Mouse (Mus musculus) gastrocnemius, adult 18-20 months (tissue): Measurements from ENCODE around the gene Brpf3. TPM values are rescaled to one million over a fixed set of nuclear protein-coding genes. Genes with fewer than 3 reads are reported as not detected.
"Not testable (repeated sequence)": the region's sequence is repeated elsewhere in the genome, so short reads cannot be mapped to it uniquely, and the experiment has no call there.

Experiments used
- DNase-seq: peaks from one replicate; pipeline ENCODE4 v3.0.0; 2021; ENCODE audit warnings: low spot score
- total RNA-seq, 2 experiments: library from RNA; stranded (reverse); gene quantifications; 2 replicates each; pipeline ENCODE4 v1.2.3; 2021

Brpf3 gene
- total RNA-seq, 2 experiments from 2014 or later = 15.2 to 15.6 TPM

- DNase-seq = no peak
These were observed 24.6 kb downstream of the Brpf3 start for GRCm38 (mm10) chr17:28825359-28826041.

DNA sequence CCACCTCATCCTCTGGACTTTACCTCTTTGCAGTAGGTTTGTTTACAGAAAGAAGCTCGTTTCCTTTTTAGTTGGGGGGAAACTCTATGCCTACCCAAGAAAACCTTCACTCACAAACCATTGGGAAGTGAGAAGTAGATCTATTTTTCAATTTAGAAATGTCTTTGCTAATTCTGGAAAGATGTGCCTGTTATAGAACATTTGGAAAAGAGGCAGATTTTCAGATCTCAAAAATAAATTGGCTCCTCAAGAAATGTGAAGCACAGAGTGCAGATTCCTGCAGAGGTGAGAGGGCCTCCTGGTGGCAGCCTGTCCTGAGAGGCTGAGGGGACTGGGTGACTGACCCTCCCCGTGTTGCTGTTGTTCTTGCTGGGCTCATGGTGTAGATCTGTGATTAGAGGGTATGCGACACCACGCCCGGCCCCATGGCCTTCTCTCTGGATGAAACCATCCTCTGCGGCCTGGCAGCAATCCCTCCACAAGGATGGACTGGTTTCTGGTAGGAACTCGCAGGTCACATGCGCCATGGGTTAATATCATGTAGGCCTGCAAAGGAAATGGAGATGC is 26.9 kb downstream of the Brpf3 start:
- no peak for DNase-seq

DNA sequence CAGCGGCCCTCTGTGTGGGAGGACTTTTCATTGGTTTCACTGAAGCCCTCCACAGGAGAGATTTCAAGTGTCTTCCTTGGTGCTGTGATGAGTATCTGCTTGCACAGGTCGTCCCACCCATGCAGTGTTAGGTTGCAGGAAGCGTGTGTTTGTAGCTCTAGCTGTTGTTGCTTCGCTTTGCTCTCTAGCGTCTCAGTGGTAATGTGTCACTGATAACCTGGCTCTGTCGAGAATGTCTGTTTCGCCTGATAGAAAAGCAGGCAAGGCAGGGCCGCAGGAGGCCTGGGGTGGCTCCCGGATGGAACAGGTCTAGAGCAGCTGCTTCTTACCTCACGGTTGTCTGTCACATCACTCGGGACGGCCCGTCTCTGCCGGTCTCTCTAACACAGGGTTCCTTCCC is 28.2 kb downstream of the Brpf3 start:
- DNase-seq = no peak

DNA sequence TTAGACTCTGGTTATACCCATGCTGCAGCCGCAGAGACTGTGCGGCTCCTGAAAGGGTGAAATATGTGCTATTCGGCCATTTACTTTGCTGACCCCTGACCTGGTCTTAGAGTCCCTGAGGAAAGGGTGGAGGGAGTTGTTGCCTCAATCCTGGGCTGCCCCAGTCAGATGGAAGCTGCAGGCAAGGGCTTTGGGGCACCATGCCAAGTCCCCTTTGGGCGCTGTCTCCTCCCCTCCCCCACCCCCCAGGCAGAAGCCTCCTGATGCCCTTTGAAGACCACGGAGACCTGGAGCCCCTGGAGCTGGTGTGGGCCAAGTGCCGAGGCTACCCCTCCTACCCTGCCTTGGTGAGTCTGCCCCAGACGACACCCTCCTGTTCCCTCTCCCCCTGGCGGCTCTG is 30.2 kb downstream of the Brpf3 start:
- DNase-seq = peak; percentile 13

DNA sequence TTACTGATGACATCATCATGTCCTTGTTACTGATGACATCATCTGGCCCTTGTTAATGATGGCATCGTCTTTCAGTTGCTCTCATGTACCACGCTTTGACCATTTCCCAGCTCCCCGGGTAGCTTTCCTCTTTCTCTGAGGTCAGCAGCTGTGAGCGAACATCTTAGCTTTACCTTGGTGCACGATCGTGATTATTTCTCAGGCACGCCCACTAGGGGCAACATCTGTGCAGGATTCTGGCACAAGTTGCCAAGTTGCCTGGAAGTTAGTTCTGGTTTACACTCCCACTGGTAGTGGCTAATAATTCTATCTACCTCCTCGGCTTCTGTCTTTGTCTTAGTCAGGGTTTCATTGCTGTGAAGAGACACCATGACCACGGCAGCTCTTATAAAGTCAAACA is 31.1 kb downstream of the Brpf3 start:
- no peak for DNase-seq

GRCm38 (mm10) chr17:28832875-28833274 is 32.0 kb downstream of the Brpf3 start:
- no peak for DNase-seq

GRCm38 (mm10) chr17:28834676-28835075 is 33.8 kb downstream of the Brpf3 start:
- DNase-seq = peak; percentile 47

DNA sequence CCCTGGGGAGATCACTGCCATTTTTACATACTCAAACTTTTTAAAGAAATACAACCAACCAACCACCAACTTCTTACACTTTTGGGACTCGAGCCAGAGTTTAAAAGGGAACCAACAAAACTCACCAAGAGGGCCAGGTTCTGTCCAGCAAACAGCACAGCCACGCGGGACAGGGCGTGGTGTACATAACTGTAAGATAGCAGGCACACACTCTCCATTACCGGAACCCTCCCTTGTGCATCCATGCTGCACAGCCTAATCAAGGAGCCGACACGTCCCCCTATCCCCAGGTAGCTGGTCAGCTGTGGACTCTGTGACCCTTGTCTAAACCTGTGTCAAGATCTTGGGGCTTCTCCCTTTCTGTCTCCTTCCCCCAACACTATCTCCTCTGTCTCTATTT is 37.0 kb downstream of the Brpf3 start:
- DNase-seq = no peak

- DNase-seq = not testable (repeated sequence)
These were observed 41.1 kb downstream of the Brpf3 start for GRCm38 (mm10) chr17:28841947-28842346.

DNA sequence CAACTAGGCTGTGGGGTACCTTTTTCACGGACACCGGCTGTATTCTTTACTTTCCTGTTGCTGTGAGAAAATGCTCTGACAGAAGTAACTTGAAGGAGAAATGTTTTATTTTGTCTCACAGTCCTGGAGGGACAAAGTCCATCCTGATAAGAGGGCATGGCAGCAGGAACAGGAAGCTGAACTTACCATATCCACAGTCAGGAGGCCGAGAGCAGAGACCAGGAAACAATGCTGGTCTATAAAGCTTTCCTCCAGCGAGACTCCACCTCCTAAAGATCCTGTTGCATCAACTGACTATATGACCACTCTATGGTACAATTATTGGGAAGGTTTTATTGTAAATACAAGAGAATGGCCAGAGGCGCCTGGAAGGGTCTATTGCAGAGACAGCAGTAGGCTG is 42.8 kb downstream of the Brpf3 start:
- DNase-seq = no peak

DNA sequence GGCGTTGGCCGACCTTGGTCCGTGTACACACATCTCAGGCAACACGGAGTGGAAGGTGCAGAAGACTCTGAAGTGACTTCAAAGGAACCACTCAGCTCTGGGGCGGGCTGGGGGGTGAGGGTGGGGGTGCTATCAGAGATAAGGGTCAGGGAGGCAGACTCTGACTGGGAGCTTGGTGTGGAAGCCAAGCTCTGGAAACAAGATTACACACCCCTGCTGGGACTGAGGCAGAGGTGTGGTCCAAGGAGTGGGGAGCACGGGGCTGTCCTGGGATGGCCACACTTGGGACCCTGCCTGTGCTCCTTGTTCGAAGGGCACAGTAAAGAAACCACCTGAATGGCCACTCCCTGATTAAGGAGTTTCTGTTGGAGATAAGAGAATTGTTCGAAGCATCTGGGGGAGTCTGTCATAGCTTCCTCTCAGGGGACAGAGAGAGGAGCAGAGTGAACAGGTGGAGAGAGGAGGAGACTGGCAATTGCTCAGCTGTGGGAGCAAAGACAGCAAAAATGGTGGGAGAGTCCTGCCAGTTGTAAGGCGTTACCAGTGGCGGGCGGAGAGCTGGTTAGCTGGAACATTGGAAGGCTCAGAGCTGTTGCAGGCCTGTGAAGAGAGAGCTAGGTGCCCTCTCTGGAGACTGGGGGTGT is 46.2 kb downstream of the Brpf3 start:
- no peak for DNase-seq

DNA sequence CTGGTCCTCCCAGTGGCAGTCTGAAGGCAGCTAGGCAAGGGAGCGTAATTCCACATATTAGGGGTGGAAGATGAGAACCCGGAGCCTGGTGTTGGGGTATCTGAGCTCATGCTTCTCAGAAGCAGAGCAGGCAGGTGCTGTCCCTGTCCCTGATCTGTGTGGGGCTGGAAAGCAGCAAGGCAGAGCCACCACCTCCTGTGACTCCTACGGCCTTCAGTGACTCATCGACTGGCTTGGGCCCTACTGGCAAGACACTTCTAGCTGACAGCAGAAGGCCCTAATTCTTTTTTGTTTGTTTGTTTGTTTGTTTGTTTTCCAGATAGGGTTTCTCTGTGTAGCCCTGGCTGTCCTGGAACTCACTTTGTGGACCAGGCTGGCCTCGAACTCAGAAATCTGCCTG is 49.6 kb downstream of the Brpf3 start:
- no peak for DNase-seq

DNA sequence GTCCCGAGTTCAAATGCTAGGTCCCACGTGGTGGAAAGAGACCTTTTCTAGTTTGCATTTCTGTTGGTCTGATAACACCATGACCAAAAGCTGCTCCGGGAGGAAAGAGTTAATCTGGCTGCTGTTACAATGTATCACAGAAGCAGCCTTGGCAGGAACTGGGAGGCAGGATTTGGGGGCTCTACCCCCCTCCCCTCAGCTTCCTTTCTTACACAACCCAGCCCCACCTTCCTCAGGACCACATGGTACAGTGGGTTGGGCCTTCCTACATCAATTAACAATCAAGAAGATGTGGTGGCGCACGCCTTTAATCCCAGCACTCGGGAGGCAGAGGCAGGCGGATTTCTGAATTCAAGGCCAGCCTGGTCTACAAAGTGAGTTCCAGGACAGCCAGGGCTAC is 53.5 kb downstream of the Brpf3 start:
- no peak for DNase-seq

DNA sequence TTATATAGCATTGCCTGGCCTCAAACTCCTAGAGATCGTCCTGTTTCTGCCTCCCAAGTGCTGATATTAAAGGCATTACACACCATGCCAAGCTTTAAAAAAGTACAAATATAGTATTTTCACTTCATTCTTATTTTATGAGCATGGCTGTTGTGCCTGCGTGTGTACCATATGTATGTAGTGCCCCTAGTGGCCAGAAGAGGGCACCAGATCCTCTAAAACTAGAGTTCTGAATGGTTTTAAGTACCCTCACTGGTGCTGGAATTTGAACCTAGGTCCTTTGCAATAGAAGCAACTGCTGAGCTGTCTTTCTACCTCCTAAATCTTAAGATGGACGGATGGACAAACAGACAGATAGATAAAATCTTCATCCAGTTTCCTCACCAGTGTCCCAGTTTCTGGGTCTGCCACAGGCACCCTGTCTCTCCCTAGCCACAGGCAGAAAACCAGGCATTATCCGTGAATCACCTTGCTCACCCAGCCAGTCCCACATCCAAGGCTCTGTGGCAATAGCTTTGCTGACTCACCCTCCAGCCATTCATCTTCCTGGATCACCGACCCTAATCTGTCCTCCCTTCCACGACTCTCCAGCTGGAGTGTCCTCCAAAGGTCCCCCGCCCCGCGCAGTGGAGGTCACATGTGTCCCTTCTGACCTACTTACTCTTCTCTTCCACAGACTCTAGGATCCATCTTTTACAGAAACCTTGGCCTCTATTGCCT is 54.4 kb downstream of the Brpf3 start:
- DNase-seq = no peak

GRCm38 (mm10) chr17:28856030-28856429 is 55.1 kb downstream of the Brpf3 start:
- DNase-seq = no peak

DNA sequence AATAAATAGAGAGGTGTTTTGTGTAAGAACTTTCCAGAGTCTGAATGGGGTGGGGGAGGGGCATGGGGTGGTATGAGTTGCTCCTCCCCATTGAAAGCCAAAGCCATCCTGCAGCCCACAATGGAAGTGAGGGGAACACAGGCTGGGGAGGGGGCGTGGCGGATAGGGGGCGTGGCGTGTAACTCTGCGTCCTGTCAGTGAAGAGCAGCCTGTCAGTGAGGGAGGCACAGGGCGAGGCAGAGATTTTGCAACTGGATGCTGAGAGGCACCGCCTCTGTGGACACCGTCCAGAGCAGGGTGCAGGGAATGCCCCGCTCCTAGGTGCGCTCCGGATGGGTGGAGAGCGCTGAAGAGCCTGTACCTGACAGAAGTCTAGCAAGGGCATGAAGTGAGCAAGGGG is 57.3 kb downstream of the Brpf3 start, which contains the start of gene Pnpla1:
Pnpla1 (plus strand) TSS at position 207 of the 400 bp plus-strand sequence.
- DNase-seq = no peak

- DNase-seq = no peak
These were observed 63.0 kb downstream of the Brpf3 start for GRCm38 (mm10) chr17:28863926-28864325.

DNA sequence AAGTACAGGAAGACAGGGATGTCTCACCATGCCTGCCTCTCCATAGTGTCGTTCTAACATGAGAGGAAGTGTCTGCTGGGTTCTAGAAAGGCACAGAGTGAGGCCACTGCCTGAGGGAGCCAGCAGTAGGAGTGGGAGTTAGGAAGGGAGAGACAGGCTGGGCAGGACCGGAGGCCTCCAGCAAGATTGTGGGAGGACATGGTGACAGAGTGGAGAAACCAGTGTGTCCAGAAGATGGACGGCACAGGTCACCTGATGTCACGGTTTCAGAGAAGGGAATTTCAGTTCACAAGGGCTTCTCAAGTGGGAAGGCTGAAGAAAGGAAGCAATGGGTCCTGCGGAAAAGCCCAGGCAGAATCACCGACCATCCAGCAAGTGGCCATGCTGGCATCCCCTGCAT is 63.6 kb downstream of the Brpf3 start:
- no peak for DNase-seq

DNA sequence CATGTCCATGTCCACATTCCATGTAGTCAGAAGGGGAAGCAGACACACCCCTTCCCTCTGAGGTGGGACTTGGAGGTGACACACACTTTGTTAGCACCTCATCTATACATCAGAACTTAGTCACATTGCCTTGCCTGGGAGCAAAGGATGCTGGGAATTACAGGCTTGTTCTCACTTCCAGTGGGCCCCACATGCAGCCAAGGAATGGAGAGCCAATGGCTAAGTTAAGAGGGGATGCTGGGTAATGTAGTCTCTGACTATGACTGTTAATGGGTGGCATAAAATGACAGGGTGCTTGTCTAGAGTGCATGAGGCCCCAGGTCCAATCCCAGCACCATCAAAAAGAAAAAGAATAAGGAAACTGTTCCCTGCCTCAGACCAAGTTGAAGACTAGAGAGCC is 66.0 kb downstream of the Brpf3 start:
- DNase-seq = no peak

- DNase-seq = no peak
These were observed 66.5 kb downstream of the Brpf3 start for GRCm38 (mm10) chr17:28867381-28867780.

DNA sequence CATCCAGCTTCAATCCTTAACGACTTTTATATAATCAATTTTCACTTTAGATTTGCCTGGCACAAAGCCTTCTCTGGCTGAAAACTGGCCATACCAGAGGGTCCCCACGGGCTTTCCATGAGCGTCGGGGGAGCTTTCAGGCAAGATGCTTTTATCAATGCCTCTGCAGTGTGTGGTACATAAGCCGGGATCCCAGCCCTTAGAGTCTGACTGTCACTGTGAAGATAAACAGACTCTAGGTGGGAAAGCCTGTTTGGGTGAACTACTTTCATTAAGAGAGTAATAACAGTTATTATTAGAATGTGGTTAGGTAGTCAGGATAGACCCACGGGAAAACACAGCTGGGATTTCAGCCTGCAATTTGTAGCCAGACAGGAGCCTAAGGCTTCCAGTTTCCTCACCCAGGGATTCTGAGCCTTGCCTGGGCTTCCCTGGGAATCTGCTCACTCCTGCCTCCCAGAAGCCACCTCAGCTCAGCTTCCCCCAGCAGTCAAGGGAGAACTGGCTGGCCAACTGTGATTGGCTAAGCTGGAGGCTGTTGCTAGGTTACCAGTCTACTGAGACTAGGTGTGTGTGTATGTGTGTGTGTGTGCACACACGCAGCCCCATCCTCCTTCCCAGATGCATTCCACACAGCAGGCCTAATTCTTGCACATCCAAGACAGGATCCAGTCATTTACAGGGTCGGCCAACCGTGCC is 68.7 kb downstream of the Brpf3 start:
- DNase-seq = no peak

DNA sequence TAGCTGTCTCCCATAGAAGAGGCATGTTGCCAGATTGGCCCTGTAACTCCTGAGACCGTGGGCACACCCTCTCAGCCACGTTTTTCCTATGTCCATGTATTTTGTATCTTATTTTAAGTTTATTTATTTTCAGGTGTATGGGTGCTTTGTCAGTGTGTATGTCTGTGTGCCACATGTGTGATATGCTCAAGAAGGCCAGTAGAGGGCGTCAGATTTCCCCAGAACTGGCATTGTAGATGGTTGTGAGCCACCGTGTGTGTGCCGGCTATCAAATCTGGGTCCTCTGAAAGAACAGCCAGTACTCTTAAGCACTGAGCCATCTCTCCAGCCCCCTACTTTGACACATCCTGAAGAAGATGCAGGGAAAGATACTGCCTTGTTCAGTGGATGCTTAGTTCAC is 69.5 kb downstream of the Brpf3 start:
- DNase-seq = no peak
